Mouse (Mus musculus): ENCODE measurements around the gene Dusp11. TPM values are rescaled to one million over a fixed set of nuclear protein-coding genes. Genes with fewer than 3 reads are reported as not detected.
"Not testable (repeated sequence)": the region's sequence is repeated elsewhere in the genome, so short reads cannot be mapped to it uniquely, and the experiment has no call there.

Gene Dusp11
- polyA plus RNA-seq, 1 experiment = 103 TPM

DNA sequence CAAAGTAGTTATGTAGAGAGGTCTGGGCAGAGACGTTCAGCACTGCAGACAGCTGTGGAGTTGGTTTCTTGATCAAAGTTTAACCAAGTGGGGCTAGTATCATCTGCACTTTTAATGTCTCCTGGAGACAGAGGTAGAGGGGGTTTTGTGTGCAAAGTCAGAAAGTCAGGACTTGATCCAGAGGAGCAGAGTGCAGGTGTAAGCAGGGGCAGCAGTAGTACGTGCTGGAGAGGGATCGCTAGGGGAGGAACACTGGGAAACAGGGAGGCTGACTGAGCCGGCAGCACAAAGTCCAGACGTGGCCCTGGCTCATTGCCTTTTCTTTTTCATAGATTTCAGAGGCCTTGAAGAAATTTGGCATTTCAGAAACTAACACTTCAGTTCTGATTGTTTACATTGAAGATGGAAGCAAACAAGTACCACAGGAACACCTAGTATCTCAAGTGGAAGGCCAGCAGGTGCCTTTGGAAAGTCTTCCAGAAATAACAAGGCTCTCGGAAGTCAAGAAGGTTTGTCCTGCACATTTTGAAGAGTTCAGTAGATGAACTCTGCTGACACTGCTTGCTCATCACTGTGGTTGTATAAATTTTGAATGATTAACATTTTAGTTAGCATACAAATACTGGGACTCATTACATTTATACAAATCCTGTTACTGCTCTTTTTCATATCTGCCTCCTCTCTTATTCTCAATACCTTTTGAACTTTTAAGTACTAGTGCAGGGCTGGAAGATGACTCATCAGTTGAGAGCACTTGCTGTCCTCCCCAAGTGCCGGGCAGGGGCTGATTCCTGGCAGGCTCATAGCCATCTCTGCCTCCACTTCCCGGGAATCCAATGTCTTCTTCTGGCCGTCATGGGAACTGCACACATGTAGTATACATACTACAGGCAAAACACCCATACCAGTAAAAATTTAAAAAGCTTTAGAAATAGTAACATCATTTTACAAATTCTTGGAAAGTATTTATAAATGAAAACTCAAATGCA lies 33.7 kb downstream of the Dusp11 start:
- Histone ChIP-seq H3K9me3 (replicated peaks; ENCODE audit: control insufficient read depth, insufficient read depth, low read length, poor library complexity, severe bottlenecking) (no peaks in the 10 kb centered on the region), H3K27ac (ENCODE audit: insufficient read depth, low read length) (no peak overlapping the region), H3K4me1 (ENCODE audit: control insufficient read depth, insufficient read depth, low read length) (no peaks in the 10 kb centered on the region), H3K4me3 (ENCODE audit: low read depth, low read length) (no peak overlapping the region), H3K27me3 (ENCODE audit: control insufficient read depth, insufficient read depth, low read length, poor library complexity, severe bottlenecking) (no peaks in the 10 kb centered on the region), H3K9ac (ENCODE audit: low read depth, poor library complexity, severe bottlenecking) (no peak overlapping the region), H3K36me3 (ENCODE audit: control insufficient read depth, insufficient read depth, low read length, poor library complexity, severe bottlenecking) (peaks cover 14% of the 10 kb centered on the region)
- TF ChIP-seq CTCF (IDR thresholded peaks at IDR 0.05; ENCODE audit: low read depth, low read length) (no peak), EP300 (IDR thresholded peaks at IDR 0.05; ENCODE audit: insufficient read depth, low read depth, low read length) (no peak), POLR2A (IDR thresholded peaks at IDR 0.05; ENCODE audit: insufficient read depth, low read length) (no peak)

DNA sequence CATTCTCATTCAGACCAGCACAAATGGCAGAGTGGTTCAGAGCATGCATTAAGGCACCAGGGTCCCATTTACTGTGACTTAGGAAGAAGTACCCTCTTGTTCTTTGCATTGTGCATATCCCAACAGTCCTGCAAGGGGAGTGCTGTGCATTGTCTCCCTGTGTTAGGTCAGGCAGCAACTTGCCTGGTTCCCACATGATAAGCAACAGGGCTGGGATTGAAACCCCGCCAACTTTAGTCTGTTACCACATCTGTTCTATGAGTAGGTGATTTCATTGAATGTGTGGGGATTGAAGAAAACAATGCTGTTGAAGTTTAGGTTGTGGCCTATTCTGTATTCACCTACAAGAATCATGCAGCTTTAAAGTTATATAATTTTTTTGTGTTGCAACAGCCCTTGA lies 34.8 kb downstream of the Dusp11 start:
- no peak for TF ChIP-seq CTCF (IDR thresholded peaks at IDR 0.05; ENCODE audit: low read depth, low read length)
- no peak for TF ChIP-seq POLR2A (IDR thresholded peaks at IDR 0.05; ENCODE audit: insufficient read depth, low read length)
- TF ChIP-seq EP300 (IDR thresholded peaks at IDR 0.05; ENCODE audit: insufficient read depth, low read depth, low read length) = no peak
- Histone ChIP-seq H3K4me3 (ENCODE audit: low read depth, low read length) (no peak overlapping the region), H3K36me3 (ENCODE audit: control insufficient read depth, insufficient read depth, low read length, poor library complexity, severe bottlenecking) (peaks cover 16% of the 10 kb centered on the region), H3K27ac (ENCODE audit: insufficient read depth, low read length) (no peak overlapping the region), H3K4me1 (ENCODE audit: control insufficient read depth, insufficient read depth, low read length) (no peaks in the 10 kb centered on the region), H3K9me3 (replicated peaks; ENCODE audit: control insufficient read depth, insufficient read depth, low read length, poor library complexity, severe bottlenecking) (no peaks in the 10 kb centered on the region), H3K27me3 (ENCODE audit: control insufficient read depth, insufficient read depth, low read length, poor library complexity, severe bottlenecking) (no peaks in the 10 kb centered on the region), H3K9ac (ENCODE audit: low read depth, poor library complexity, severe bottlenecking) (no peak overlapping the region)

DNA sequence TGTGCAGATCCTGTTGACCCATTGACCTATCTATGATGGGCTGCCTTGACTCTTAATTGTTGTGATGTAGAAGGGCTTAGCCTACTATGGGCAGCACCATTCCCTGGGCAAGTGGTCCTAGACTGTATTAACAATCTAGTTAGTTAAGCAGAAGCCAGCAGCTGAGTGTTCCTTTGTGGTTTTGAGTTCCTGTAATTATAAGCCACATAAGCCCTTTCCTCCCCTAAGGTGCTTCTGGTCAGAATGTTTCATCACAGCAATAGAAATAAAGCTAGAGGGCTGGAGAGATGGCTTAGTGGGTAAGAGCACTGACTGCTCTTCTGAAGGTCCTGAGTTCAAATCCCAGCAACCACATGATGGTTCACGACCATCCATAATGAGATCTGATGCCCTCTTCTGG lies 37.8 kb downstream of the Dusp11 start:
- Histone ChIP-seq H3K4me3 (ENCODE audit: low read depth, low read length) (no peak overlapping the region), H3K4me1 (ENCODE audit: control insufficient read depth, insufficient read depth, low read length) (no peaks in the 10 kb centered on the region), H3K27me3 (ENCODE audit: control insufficient read depth, insufficient read depth, low read length, poor library complexity, severe bottlenecking) (no peaks in the 10 kb centered on the region), H3K27ac (ENCODE audit: insufficient read depth, low read length) (no peak overlapping the region), H3K9me3 (replicated peaks; ENCODE audit: control insufficient read depth, insufficient read depth, low read length, poor library complexity, severe bottlenecking) (no peaks in the 10 kb centered on the region), H3K9ac (ENCODE audit: low read depth, poor library complexity, severe bottlenecking) (no peak overlapping the region), H3K36me3 (ENCODE audit: control insufficient read depth, insufficient read depth, low read length, poor library complexity, severe bottlenecking) (peaks cover 16% of the 10 kb centered on the region)
- no peak for TF ChIP-seq POLR2A (IDR thresholded peaks at IDR 0.05; ENCODE audit: insufficient read depth, low read length)
- no peak for TF ChIP-seq EP300 (IDR thresholded peaks at IDR 0.05; ENCODE audit: insufficient read depth, low read depth, low read length)
- TF ChIP-seq CTCF (IDR thresholded peaks at IDR 0.05; ENCODE audit: low read depth, low read length) = no peak

DNA sequence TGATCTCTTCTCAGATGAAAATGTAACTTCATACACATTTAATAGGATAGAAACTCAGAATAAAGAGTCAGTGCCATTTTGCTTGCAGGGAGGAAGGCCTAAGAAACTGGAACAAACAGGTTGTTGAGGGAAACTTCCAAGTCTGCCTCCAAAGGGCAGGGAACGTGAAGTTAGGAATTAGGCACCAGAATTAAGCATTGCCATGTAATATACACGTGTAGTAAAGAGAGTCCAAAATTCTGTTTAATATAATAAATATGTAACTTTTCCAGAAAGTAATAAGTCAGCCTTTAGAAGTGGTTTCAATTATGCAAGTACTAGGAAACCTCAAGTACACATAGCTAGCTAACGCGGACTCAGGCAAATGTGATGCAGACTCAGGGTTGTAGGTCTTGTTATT lies 42.1 kb downstream of the Dusp11 start:
- no peak overlapping the region for H3K27ac ChIP-seq (ENCODE audit: insufficient read depth, low read length)
- H3K27me3 ChIP-seq (ENCODE audit: control insufficient read depth, insufficient read depth, low read length, poor library complexity, severe bottlenecking) = no peaks in the 10 kb centered on the region
- no peaks in the 10 kb centered on the region for H3K9me3 ChIP-seq (replicated peaks; ENCODE audit: control insufficient read depth, insufficient read depth, low read length, poor library complexity, severe bottlenecking)
- TF ChIP-seq EP300 (IDR thresholded peaks at IDR 0.05; ENCODE audit: insufficient read depth, low read depth, low read length) (no peak), CTCF (IDR thresholded peaks at IDR 0.05; ENCODE audit: low read depth, low read length) (no peak), POLR2A (IDR thresholded peaks at IDR 0.05; ENCODE audit: insufficient read depth, low read length) (no peak)
- peaks cover 2% of the 10 kb centered on the region; the same call in 1 of the 2 replicates for H3K36me3 ChIP-seq (ENCODE audit: control insufficient read depth, insufficient read depth, low read length, poor library complexity, severe bottlenecking)
- H3K4me1 ChIP-seq (ENCODE audit: control insufficient read depth, insufficient read depth, low read length) = no peaks in the 10 kb centered on the region
- H3K4me3 ChIP-seq (ENCODE audit: low read depth, low read length) = no peak overlapping the region
- H3K9ac ChIP-seq (ENCODE audit: low read depth, poor library complexity, severe bottlenecking) = no peak overlapping the region

DNA sequence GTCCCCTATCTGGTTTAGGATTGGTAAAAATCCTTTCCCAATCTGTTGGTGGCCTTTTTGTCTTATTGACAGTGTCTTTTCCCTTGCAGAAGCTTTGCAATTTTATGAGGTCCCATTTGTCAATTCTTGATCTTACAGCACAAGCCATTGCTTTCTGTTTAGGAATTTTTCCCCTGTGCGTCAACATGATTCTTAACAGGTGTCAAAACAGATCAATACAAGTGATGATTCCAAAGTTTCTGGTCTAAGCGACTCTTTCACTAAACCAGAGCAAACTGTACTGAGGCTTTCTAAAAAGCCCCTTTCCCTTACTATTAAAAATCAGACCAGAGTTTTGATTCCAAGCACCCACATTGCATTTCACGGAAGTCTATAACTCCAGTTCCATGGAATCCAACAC lies 43.1 kb downstream of the Dusp11 start:
- H3K4me1 ChIP-seq (ENCODE audit: control insufficient read depth, insufficient read depth, low read length); H3K27me3 ChIP-seq (ENCODE audit: control insufficient read depth, insufficient read depth, low read length, poor library complexity, severe bottlenecking); H3K27ac ChIP-seq (ENCODE audit: insufficient read depth, low read length); H3K9ac ChIP-seq (ENCODE audit: low read depth, poor library complexity, severe bottlenecking); H3K36me3 ChIP-seq (ENCODE audit: control insufficient read depth, insufficient read depth, low read length, poor library complexity, severe bottlenecking); H3K9me3 ChIP-seq (replicated peaks; ENCODE audit: control insufficient read depth, insufficient read depth, low read length, poor library complexity, severe bottlenecking); H3K4me3 ChIP-seq (ENCODE audit: low read depth, low read length): not testable (repeated sequence)

DNA sequence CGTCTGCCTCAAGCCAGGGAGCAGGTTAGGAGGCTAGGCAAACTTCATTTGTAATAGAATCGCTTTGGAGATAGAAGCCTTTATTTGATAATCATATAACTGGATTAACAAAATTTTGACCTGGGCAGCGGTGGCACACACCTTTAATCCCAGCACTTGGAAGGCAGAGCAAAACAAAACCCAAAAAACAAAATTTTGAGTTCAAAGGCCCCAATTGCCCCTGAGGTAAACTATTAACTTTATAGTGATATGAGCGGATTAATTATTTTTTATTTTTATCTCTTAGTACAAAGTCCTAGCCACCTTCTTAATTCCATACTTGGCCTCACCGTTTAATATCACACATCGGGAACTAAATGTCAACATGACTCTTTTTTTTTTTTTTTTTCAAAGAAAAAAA lies 44.9 kb downstream of the Dusp11 start:
- Histone ChIP-seq H3K27ac (ENCODE audit: insufficient read depth, low read length) (no peak overlapping the region), H3K4me1 (ENCODE audit: control insufficient read depth, insufficient read depth, low read length) (no peaks in the 10 kb centered on the region), H3K4me3 (ENCODE audit: low read depth, low read length) (peak overlapping the region; percentile 70), H3K9ac (ENCODE audit: low read depth, poor library complexity, severe bottlenecking) (peak overlapping the region; percentile 52), H3K9me3 (replicated peaks; ENCODE audit: control insufficient read depth, insufficient read depth, low read length, poor library complexity, severe bottlenecking) (no peaks in the 10 kb centered on the region), H3K27me3 (ENCODE audit: control insufficient read depth, insufficient read depth, low read length, poor library complexity, severe bottlenecking) (no peaks in the 10 kb centered on the region), H3K36me3 (ENCODE audit: control insufficient read depth, insufficient read depth, low read length, poor library complexity, severe bottlenecking) (no peaks in the 10 kb centered on the region)
- TF ChIP-seq POLR2A (IDR thresholded peaks at IDR 0.05; ENCODE audit: insufficient read depth, low read length) (no peak), EP300 (IDR thresholded peaks at IDR 0.05; ENCODE audit: insufficient read depth, low read depth, low read length) (no peak), CTCF (IDR thresholded peaks at IDR 0.05; ENCODE audit: low read depth, low read length) (no peak)

DNA sequence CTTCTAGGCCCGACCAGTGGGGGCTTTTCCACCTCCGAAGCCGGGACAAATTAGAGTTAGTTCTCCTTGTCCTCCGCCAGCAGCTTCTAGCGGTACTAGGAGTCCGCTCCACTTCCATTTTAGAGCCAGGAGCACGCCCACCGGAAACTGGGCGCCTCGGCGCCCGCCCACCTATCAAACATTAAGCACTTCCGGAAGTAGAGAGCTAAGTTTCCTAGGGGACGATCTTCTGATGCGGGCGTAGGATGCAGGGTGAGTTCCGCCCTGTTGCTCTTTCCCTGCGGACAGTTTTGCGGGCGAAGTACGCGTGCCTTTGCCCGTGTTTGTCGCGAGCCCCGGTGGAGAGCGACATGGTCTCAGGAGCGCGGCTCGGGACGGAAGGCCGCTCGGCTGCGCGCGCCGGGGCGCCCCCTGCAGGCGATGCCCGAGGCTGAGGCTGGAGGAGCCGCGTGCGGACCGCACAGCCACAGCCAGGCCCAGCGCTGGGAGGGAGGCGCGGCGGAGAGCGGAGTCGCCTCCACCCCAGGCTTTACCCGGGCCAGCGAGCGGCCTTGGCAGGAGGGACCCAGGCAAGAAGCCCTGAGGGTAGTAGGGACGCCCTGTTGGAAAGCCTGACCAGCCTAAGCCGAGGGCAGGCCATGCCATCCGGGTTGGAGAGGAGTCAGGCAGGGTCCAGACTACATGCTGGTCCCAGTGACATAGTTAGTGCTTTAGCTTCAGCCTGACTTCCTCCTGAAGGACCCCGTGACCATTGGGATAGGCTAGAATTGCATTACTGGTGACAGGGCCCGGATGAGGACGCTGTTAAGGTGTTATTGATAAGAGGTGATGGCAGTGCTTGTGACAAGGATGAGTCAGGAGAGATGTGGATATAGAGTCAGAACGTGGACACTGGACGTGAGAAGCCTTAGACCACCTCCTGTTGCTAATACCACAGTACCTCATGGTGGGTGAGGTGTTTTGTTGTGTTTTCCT lies 45.6 kb downstream of the Dusp11 start, which contains the start of gene Nat8f1:
Gene Nat8f1 (minus strand): TSS at position 149 of the 975 bp plus-strand sequence.
- Histone ChIP-seq H3K9ac (ENCODE audit: low read depth, poor library complexity, severe bottlenecking) (peak within 1 kb of the TSS; percentile 52), H3K4me3 (ENCODE audit: low read depth, low read length) (peak within 1 kb of the TSS; percentile 90)
- not testable (repeated sequence) for H3K9me3 ChIP-seq (replicated peaks; ENCODE audit: control insufficient read depth, insufficient read depth, low read length, poor library complexity, severe bottlenecking); H3K27ac ChIP-seq (ENCODE audit: insufficient read depth, low read length); H3K36me3 ChIP-seq (ENCODE audit: control insufficient read depth, insufficient read depth, low read length, poor library complexity, severe bottlenecking); H3K27me3 ChIP-seq (ENCODE audit: control insufficient read depth, insufficient read depth, low read length, poor library complexity, severe bottlenecking); H3K4me1 ChIP-seq (ENCODE audit: control insufficient read depth, insufficient read depth, low read length)

Measured in ES-Bruce4 (cell line).